Mouse (Mus musculus): ENCODE data around the gene Ankrd23.
"Not testable (repeated sequence)": the region's sequence is repeated elsewhere in the genome, so short reads cannot be mapped to it uniquely, and the experiment has no call there.

Ankrd23 gene

GRCm38 (mm10) chr1:36536783-36537182 is at the start of gene Ankrd23:
Gene Ankrd23, minus strand, starts transcription at chr1:36536883.
- not testable (repeated sequence) for DNase-seq

- DNase-seq: no peak
Observed at GRCm38 (mm10) chr1:36586288-36586687, 49.6 kb upstream of the Ankrd23 start.

DNA sequence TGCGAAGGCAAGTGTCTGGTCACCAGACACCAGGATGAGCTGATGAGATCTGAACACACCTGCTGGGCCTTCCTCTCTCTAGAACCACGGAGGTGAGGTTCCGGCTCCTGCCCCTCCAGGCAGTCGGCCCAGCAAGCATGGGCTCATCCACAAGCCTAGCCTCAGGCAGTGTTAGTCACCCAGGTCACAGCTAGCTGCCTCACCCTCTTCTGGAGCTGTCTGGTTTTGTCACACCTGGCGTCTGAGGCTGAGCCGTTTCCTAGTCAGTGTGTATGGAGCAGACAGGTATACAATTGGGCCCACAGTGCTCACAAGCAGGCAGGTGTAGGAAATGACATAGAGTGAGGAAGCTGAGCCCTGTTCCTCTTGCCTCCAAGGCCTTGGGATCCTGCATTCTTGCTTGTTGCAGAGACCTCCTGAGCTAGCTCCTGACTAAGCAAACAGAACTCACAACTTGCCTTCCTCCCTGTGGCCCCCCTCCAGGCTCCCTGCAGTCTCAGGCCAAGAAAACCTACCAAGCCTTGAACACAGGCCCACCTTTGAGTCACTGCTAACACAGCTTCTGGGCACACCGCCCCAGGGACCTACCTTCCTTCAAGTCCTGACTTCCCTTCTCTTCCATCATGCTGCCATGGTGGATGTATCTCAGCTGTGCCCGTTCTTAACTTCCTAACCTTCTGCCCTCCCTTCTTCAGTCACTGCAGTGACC is 46.9 kb upstream of the Ankrd23 start:
- no peak for DNase-seq

DNA sequence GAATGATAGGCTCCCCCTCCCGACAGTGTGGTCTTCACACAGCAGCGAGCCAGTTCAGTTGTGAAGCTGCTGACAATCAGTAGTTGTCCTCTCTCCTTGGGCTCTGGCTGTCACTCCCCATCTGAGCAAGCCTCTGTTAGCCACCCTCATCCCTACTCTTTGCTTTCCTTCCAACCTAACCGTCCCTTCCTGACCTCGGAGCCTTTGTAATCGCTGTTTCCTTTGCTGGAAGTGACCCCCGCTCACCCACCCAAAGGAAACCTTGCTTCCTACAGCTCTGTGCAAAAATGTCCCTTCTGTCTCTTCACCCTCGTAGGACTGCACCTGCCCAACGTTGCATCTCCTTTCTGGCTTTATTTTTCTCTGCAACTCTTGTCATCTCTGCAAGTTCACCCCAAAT is 45.5 kb upstream of the Ankrd23 start:
- DNase-seq: no peak

DNA sequence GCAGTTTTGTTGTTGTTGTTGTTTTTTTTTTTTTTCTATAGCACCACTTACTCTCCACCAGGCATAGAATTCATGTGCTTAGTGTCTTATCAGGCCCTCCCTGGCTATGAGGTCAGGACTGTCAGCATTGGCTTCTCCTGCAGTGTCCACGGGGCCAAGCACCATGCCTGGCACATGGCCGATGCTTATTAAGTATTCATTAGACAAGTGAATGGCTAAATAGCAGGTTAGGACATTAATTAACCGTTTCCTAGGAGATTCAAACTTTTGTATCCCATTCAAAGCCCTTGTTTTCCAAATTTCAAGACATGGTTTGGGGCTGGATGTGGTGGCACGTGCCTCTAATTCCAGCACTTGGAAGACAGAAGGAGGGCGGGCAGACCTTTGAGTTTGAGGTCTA is 44.6 kb upstream of the Ankrd23 start:
- DNase-seq: no peak

GRCm38 (mm10) chr1:36580384-36581207 is 43.9 kb upstream of the Ankrd23 start:
- peak; percentile 47 to 53 for DNase-seq

DNA sequence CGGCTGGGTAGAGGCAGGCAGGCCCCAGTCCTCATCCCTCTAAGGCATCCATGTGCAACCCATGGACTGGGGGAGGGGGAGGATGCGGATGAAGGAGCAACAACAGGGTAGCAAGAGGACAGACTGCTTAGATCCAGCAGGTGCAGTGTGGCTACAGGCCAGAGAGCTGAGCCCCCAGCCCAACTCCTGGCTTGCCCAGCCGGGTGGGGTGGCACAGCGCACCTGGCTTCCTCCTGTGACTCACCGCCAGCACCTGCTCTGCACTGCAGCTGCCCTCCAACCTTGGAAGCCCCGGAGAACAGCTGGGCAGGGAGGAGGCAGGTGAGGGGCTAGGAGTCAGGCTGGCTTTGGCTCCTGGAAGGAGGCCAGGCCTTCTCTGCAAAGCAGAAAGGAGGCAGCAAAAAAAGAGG is 43.3 kb upstream of the Ankrd23 start:
- DNase-seq: no peak

DNA sequence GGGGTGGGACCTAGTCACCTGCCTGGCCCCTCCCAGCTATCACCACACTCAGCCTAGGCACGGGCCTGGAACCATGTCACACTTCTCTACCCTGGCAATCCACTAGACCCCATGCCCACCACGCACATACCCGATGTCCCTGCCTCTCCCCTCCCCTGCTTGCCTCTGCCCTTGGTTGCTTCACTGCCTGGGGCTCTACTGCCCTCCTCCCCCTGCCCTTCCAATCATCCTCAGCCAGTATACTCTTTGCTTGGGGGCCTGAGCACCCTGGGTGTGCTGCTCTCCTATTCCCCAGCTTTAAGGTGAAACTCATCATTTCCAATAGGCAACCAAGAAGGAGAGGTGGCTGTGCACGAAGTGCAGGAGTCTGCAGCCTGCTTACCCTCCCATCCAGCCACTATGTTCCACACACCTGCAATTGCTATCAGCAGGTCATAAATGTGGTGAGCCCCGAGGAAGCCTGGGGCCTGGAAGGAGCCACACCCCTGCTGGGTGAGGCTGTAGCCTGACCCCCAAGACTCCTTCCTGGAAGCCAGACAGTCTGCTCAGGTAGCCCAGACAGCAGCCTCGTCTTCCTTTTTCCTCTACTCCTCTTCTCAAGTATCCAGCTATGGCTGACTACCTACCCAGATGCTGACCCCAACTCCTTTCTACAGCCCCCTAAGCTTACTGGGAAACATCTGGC is 40.5 kb upstream of the Ankrd23 start:
- no peak for DNase-seq

DNA sequence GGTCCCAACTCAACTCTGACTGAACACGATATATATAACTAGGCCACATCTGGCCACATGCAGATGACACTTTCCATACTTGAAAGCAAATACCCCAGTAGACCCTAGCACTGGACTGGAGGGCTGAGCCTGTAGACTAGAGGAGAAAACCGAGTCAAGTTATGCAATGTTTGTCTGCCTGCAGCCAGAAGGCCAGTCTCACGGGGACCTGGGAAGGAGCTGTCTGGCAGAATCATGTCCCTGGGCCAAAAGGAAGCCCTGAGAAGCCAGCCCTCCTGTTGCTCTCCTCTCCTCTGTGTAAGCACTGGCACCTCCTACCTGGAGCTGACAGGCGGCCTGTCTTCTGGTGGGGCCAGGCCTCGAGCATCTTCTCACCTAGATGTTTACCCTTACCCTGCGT is 38.7 kb upstream of the Ankrd23 start:
- DNase-seq: no peak

- DNase-seq: no peak
Observed at GRCm38 (mm10) chr1:36574196-36574955, 37.7 kb upstream of the Ankrd23 start.

DNA sequence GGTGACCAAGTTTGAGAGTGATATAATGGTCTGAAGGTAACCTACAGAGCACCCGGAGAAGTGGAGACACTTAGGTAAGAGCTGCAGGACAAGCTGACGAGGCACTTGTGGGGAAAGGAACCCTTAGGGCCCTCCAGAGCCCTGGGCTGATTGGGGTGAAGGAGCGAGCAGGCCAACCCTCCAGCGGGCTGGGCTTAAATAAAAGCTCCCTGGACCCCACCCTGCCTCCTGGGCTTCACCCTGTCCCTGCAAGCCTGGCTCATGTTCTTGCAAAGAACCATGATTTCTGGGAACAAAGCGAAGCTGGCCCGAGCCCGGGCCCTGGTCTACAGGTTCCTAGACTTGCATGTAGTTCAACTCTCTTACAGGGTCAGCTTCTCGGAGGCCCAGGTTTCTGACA is 36.8 kb upstream of the Ankrd23 start:
- no peak for DNase-seq

DNA sequence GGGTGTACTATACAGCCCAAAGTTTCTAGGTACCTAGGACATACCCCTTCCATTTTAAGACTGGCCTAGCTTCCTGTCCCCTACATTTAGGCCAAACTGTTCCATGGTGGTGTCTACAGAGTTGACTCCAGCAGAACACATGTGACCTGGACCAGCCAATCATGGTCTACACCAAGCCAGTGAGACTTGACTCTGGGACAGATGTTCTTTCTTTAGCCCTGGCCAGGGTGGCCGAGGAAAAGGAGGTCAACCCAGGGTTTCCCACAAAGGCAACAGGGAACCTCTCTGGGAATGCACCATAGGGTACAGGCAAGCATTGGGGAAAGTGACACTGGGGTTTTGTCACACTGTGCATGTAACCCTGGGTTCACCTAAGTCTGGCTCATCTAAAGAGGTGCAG is 36.0 kb upstream of the Ankrd23 start:
- no peak for DNase-seq

DNA sequence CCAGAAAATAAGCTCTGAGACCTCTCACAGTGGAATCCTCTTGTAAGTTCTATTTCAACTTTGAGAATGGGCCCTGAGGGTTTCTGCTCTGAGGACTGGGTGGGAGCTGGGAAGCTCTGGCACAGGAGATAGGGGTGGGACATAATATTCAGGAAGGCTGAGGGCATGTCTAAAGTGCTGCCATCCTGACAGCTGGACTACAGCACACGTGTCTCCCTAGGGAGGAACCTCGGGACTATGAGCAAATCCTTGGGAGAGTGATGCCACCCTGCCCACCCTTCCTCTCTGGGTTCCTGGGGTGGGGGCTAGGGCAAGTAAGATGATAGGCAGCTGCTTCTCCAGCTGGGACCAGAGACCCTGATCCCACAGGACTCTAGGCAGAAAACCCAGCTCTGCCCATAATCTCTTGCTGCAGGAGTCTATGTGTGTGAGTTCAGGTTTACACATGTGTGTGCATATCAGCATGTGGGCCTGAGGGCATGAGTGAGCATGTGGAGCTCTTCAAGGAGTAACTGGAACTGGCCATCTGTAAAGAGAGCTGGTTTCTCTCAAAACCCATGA is 35.5 kb upstream of the Ankrd23 start:
- DNase-seq: no peak

DNA sequence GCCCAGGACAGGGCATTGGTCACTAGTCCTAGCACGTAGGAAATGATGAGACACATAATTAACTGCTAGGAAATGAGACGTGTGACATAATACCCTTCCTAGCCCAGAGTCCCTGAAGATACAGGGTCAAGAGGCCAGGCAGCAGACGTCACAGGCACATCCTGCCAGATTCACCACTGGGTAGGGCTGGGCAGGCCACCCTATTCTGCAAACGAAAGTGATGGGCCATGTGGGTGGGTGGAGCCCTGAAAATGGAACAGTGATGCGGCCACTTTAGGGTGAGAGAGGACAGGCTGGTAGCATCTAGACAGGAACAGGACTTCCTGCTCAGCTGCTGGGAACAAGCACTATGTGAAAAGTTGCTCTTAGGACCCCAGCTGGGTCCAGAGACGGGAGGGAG is 34.9 kb upstream of the Ankrd23 start:
- DNase-seq: no peak

- DNase-seq: no peak
Observed at GRCm38 (mm10) chr1:36570320-36570719, 33.6 kb upstream of the Ankrd23 start.

DNA sequence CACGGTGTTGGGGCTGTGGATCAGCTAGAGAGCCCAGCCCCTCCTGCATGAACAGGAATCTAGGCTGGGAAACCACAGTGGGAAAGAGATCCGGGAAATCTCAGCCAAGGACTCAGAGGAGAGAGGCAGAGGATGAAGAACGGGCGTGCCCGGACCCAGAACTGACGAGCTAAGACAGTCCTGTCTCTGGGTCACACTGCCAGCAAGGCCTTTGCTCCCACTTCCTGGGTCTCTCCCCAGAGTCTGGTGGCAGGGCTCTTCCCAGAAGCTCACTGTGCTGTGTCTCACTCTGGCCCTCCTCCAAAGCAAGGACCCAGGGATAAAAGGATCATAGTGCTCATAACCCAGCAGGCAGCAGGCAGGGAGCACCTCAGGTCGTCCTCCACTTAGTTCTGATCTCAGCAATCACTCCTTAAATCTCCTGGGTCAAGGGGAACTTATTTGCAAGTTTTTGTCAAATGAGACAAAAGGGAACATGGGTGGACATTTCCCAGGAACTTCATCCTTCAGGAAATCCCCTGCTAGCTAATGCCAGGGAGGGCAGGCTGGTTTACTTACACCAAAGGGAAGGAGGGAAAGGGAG is 33.1 kb upstream of the Ankrd23 start:
- no peak for DNase-seq

DNA sequence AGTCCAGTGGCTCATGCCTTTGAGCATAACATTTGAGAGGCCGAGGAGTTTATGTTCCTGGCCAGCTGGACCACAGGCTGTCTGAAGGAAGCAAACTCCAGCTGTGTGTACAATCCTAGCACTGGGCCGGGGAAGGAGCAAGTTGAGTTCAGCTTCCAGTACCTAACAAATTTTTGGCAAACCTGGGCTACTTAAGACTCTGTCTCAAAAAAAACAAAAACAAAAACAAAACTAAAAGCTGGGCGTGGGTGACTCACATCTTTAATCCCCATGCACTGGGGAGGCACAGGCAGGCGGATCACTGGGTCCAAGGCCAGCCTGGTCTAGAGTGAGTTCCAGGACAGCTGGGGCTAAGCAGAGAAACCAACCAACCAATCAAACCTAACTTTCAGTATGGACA is 32.1 kb upstream of the Ankrd23 start:
- no peak for DNase-seq

- DNase-seq: no peak
Observed at GRCm38 (mm10) chr1:36567818-36568603, 31.3 kb upstream of the Ankrd23 start.

- DNase-seq: no peak
Observed at GRCm38 (mm10) chr1:36566425-36566824, 29.7 kb upstream of the Ankrd23 start.

DNA sequence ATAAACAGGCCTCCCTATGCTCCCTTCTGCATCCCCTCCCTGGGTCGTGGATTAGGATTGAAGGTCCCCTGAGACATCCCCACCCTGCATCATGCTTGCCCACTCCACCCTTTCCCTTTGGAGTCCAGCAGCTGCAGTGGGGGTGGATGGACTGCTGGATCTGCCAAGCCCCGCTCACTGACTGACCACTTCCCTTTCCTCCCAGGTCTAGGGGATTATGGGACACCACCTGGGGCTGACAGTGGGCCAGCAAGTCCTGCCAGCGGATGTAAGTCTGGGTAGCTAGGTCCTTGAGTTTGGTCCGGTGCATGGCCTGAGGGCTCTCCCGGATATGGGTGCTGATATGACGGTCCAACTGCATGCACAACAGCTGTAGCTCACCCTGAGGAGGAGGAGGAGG is 27.4 kb upstream of the Ankrd23 start:
- no peak for DNase-seq

GRCm38 (mm10) chr1:36563632-36564031 is 26.9 kb upstream of the Ankrd23 start:
- no peak for DNase-seq
